Mouse (Mus musculus) intestine, embryonic 16.5 days (tissue): ENCODE data around the gene Fcer1g. TPM values are rescaled to one million over a fixed set of nuclear protein-coding genes. Genes with fewer than 3 reads are reported as not detected.

Experiments
- ATAC-seq: fragments of 200-750 bp; cut with Nextera tagmentation; 2 replicates; pipeline ENCODE4 v1.8.0; 2017; ENCODE audit warnings: moderate TSS enrichment, moderate library complexity
- H3K27ac ChIP-seq: fragments of 300-500 bp; sonication (generic); 2 replicates; pipeline ENCODE4 v1.5.1; 2014; ENCODE audit warnings: mild to moderate bottlenecking, low read length
- H3K27me3 ChIP-seq: fragments of 300-500 bp; sonication (generic); replicated peaks from 2 replicates; pipeline ENCODE4 v1.6.1; 2014; ENCODE audit warnings: low read length, control low read depth, mixed read lengths; ENCODE audit not compliant: control insufficient read depth, insufficient read depth
- H3K36me3 ChIP-seq: fragments of 300-500 bp; sonication (generic); 2 replicates; pipeline ENCODE4 v1.6.1; 2014; ENCODE audit warnings: low read length, control low read depth; ENCODE audit not compliant: control insufficient read depth, insufficient read depth
- H3K4me1 ChIP-seq: fragments of 300-500 bp; sonication (generic); 2 replicates; pipeline ENCODE4 v1.6.1; 2014; ENCODE audit warnings: low read length, control low read depth, mixed read lengths; ENCODE audit not compliant: control insufficient read depth, insufficient read depth
- H3K4me2 ChIP-seq: fragments of 300-500 bp; sonication (generic); 2 replicates; pipeline ENCODE4 v1.6.1; 2014; ENCODE audit warnings: low read depth, low read length, control low read depth
- H3K4me3 ChIP-seq: fragments of 300-500 bp; sonication (generic); 2 replicates; pipeline ENCODE4 v1.5.1; 2014; ENCODE audit warnings: mild to moderate bottlenecking, low read length
- H3K9ac ChIP-seq: fragments of 300-500 bp; sonication (generic); 2 replicates; pipeline ENCODE4 v1.6.1; 2014; ENCODE audit warnings: low read depth, low read length
- H3K9me3 ChIP-seq: fragments of 300-500 bp; sonication (generic); 2 replicates; pipeline ENCODE4 v1.6.1; 2016; ENCODE audit warnings: low read length, control low read depth; ENCODE audit not compliant: control insufficient read depth
- WGBS: fragments of 180-500 bp; shearing (Covaris S2); extraction: QIAGEN DNeasy Blood & Tissue Kit; methylation state at CpG from one replicate; pipeline ENCODE4 v1.1.7; 2014; 5-methylcytosine and 5-hydroxymethylcytosine counted together
- polyA plus RNA-seq: library from polyadenylated mRNA; unstranded; fragments of >200 nt; fragmentation: Nextera tagmentation; extraction: Ambion mirVana; gene quantifications from 2 replicates; pipeline ENCODE4 v1.2.1, GENCODE M21; 2015

Fcer1g gene
- polyA plus RNA-seq, 1 experiment from 2014 or later, result 52.1 TPM

- no peak for ATAC-seq
- H3K9me3 ChIP-seq, result no peaks in the 10 kb centered on the region
- peak overlapping the region; percentile 49 for H3K4me3 ChIP-seq
- peak overlapping the region; percentile 89 for H3K4me2 ChIP-seq
- no peaks in the 10 kb centered on the region for H3K36me3 ChIP-seq
- no peak overlapping the region for H3K27ac ChIP-seq
- H3K9ac ChIP-seq, result peak overlapping the region; percentile 60
- WGBS, result 13% methylated on average over 20 of the region's 20 CpGs
- H3K4me1 ChIP-seq, result peaks cover 22% of the 10 kb centered on the region
- peaks cover 18% of the 10 kb centered on the region for H3K27me3 ChIP-seq
Observed at GRCm38 (mm10) chr1:171195046-171195822, 38.9 kb downstream of the Fcer1g start.

DNA sequence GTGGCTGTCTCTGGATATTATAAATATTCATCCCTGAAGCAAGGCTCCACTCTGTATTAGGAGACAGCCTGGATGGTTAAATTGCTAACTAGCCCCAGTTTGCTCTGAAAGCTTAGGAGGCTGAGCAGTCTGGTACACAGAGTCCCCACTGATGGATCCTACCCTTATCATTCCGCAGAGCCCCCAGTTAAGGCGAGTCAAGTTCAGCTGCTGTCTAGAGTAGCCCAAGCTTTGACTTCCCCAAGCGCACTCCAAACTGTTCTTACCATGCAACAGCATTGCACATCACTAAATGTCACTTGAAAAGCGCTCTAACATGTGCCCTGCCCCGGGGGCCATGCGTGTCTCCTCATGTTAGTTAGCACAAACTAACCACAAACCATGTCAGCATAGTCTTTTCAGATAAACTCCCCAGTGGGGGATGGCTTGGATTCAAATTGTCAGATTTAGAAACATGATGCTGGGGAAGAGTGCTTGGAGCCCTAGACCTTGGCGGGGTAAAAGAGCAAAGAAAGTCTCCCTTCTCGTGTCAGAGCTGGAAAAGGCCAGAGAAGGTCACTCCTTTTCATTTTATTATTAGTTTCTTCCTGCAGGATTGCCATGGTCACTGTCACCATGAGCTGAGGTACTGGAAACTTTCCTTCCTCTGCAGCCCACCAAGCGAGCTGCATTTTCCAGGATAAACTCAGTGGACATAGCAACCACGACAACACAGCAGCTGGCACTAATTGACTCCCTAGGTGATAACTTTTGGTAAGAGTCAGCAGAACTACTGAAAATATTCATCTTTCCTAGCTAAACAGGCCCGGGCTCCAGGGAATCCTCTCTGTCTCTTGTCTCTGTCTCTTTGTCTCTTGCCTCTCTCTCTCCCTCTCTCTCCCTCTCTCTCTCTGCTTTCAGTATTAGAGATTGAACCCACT, 40.0 kb downstream of the Fcer1g start:
- 32% methylated on average over 11 of the region's 11 CpGs for WGBS
- no peaks in the 10 kb centered on the region for H3K9me3 ChIP-seq
- no peak for ATAC-seq
- H3K27ac ChIP-seq, result no peak overlapping the region
- H3K9ac ChIP-seq, result no peak overlapping the region
- peak overlapping the region; percentile 45 for H3K4me2 ChIP-seq
- 0 out of 2 replicates have a peak overlapping the region, but pooled peaks have one; percentile 7 for H3K4me3 ChIP-seq
- H3K27me3 ChIP-seq, result peaks cover 18% of the 10 kb centered on the region
- H3K36me3 ChIP-seq, result no peaks in the 10 kb centered on the region
- H3K4me1 ChIP-seq, result peaks cover 28% of the 10 kb centered on the region

GRCm38 (mm10) chr1:171193093-171193840, 40.9 kb downstream of the Fcer1g start:
- WGBS, result 7% methylated on average over 18 of the region's 18 CpGs
- Histone ChIP-seq H3K4me2 (peak overlapping the region; percentile 45), H3K36me3 (no peaks in the 10 kb centered on the region), H3K4me1 (peaks cover 32% of the 10 kb centered on the region), H3K9ac (peak overlapping the region; percentile 40; the same call in 1 of the 2 replicates), H3K4me3 (peak overlapping the region; percentile 7; the same call in 1 of the 2 replicates), H3K9me3 (no peaks in the 10 kb centered on the region), H3K27ac (no peak overlapping the region), H3K27me3 (peaks cover 18% of the 10 kb centered on the region)
- ATAC-seq, result no peak

DNA sequence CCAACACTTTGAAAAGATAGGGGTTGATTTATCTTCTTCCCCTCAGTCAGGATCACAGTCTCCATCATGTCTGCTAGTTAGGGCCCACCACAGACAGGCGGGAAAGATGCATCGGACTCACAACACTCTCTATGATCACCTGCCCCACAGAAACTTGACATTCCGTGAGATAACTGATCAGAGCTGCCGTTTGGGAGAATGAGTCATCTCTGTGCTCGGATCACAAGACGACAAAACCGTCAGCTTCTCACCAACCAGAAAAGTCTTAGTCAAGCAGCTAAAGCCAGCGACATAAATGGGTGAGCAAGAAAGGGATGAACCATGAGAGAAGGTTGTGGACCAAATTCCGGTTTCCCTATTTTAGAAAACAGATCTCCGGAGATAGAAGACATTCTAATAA, 41.9 kb downstream of the Fcer1g start:
- no peak overlapping the region for H3K4me2 ChIP-seq
- no peak for ATAC-seq
- no peaks in the 10 kb centered on the region for H3K36me3 ChIP-seq
- WGBS, result 49% methylated on average over 10 of the region's 10 CpGs
- H3K9me3 ChIP-seq, result no peaks in the 10 kb centered on the region
- H3K4me3 ChIP-seq, result no peak overlapping the region
- no peak overlapping the region for H3K9ac ChIP-seq
- H3K27me3 ChIP-seq, result peaks cover 18% of the 10 kb centered on the region
- H3K4me1 ChIP-seq, result peaks cover 32% of the 10 kb centered on the region
- no peak overlapping the region for H3K27ac ChIP-seq

GRCm38 (mm10) chr1:171190832-171191231, 43.3 kb downstream of the Fcer1g start:
- H3K9me3 ChIP-seq, result no peaks in the 10 kb centered on the region
- peaks cover 27% of the 10 kb centered on the region for H3K4me1 ChIP-seq
- H3K4me2 ChIP-seq, result no peak overlapping the region
- H3K36me3 ChIP-seq, result no peaks in the 10 kb centered on the region
- H3K27me3 ChIP-seq, result peaks cover 14% of the 10 kb centered on the region
- H3K9ac ChIP-seq, result no peak overlapping the region
- H3K4me3 ChIP-seq, result no peak overlapping the region
- WGBS, result 98% methylated on average over 9 of the region's 9 CpGs
- ATAC-seq, result no peak
- H3K27ac ChIP-seq, result no peak overlapping the region

GRCm38 (mm10) chr1:171189476-171190114, 44.6 kb downstream of the Fcer1g start:
- Histone ChIP-seq H3K27ac (0 out of 2 replicates have a peak overlapping the region, but pooled peaks have one; percentile 35), H3K4me1 (peaks cover 20% of the 10 kb centered on the region), H3K9ac (no peak overlapping the region), H3K9me3 (no peaks in the 10 kb centered on the region), H3K36me3 (no peaks in the 10 kb centered on the region), H3K4me2 (0 out of 2 replicates have a peak overlapping the region, but pooled peaks have one; percentile 15), H3K4me3 (no peak overlapping the region), H3K27me3 (0 out of 2 replicates have a peak, but pooled peaks cover 7% of the 10 kb centered on the region)
- peak; percentile 61 for ATAC-seq
- WGBS, result 44% methylated on average over 14 of the region's 14 CpGs

DNA sequence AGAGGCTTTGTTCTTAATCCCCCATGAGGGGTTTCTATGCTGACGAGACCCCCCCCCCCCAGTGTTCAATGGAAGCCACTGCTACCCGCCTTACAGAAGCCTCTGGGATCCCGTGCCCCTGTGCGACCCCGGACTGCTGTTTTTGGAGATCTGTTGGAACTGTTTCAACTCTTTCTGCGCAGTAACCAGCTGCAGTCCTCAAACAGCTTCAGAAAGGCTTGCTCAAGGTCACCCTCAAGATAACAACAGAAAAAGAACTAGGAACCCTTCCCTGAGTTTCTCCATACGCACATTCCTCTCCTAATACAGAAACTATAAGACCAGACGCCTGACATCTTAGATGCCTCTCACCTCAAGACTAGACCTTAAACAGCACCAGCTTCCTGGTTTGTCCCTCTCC, 45.1 kb downstream of the Fcer1g start:
- WGBS, result 18% methylated on average over 8 of the region's 8 CpGs
- Histone ChIP-seq H3K4me2 (0 out of 2 replicates have a peak overlapping the region, but pooled peaks have one; percentile 15), H3K4me1 (peaks cover 22% of the 10 kb centered on the region), H3K27ac (0 out of 2 replicates have a peak overlapping the region, but pooled peaks have one; percentile 35), H3K4me3 (no peak overlapping the region), H3K9ac (0 out of 2 replicates have a peak overlapping the region, but pooled peaks have one; percentile 14), H3K9me3 (no peaks in the 10 kb centered on the region), H3K36me3 (no peaks in the 10 kb centered on the region), H3K27me3 (0 out of 2 replicates have a peak, but pooled peaks cover 3% of the 10 kb centered on the region)
- ATAC-seq, result peak; percentile 19; the same call in 1 of the 2 replicates

- H3K36me3 ChIP-seq, result no peaks in the 10 kb centered on the region
- no peak overlapping the region for H3K27ac ChIP-seq
- H3K9me3 ChIP-seq, result no peaks in the 10 kb centered on the region
- H3K9ac ChIP-seq, result no peak overlapping the region
- 66% methylated on average over 13 of the region's 13 CpGs for WGBS
- H3K27me3 ChIP-seq, result 0 out of 2 replicates have a peak, but pooled peaks cover 3% of the 10 kb centered on the region
- ATAC-seq, result no peak
- H3K4me3 ChIP-seq, result no peak overlapping the region
- H3K4me2 ChIP-seq, result no peak overlapping the region
- peaks cover 20% of the 10 kb centered on the region for H3K4me1 ChIP-seq
Observed at GRCm38 (mm10) chr1:171187851-171188700, 46.1 kb downstream of the Fcer1g start.
